Mouse (Mus musculus) C2C12 (cell line): ENCODE data around the gene Csad. TPM values are rescaled to one million over a fixed set of nuclear protein-coding genes. Genes with fewer than 3 reads are reported as not detected.

Source experiments
- H3K27me3 ChIP-seq: one replicate; pipeline ENCODE4 v1.6.1; 2011; ENCODE audit not compliant: control insufficient read depth, insufficient read depth, insufficient read length
- H3K36me3 ChIP-seq: one replicate; pipeline ENCODE4 v1.6.1; 2011; ENCODE audit not compliant: control insufficient read depth, insufficient read depth
- H3K4me3 ChIP-seq: one replicate; pipeline ENCODE4 v1.5.1; 2011; ENCODE audit warnings: mild to moderate bottlenecking, control low read depth; ENCODE audit not compliant: poor library complexity, insufficient read depth, severe bottlenecking
- H3K79me2 ChIP-seq: one replicate; pipeline ENCODE4 v1.6.1; 2011; ENCODE audit not compliant: control insufficient read depth, insufficient read depth
- H3K79me3 ChIP-seq: one replicate; pipeline ENCODE4 v1.6.1; 2011; ENCODE audit warnings: low read depth, control low read depth
- H3ac ChIP-seq: one replicate; pipeline ENCODE3; 2011; ENCODE audit warnings: low read depth; ENCODE audit not compliant: control insufficient read depth, insufficient read length
- CEBPB ChIP-seq: IDR thresholded peaks from one replicate; pipeline ENCODE4 v1.6.1; 2011; ENCODE audit warnings: low read depth, mild to moderate bottlenecking, control low read depth, moderate library complexity
- CTCF ChIP-seq: IDR thresholded peaks from one replicate; pipeline ENCODE4 v1.5.1; 2011; ENCODE audit not compliant: control insufficient read depth, insufficient read depth, insufficient read length
- FOSL1 ChIP-seq: IDR thresholded peaks from one replicate; pipeline ENCODE4 v1.8.0; 2011; ENCODE audit warnings: mild to moderate bottlenecking, low read length; ENCODE audit not compliant: poor library complexity, insufficient read depth, severe bottlenecking
- MAX ChIP-seq: IDR thresholded peaks from one replicate; pipeline ENCODE4 v1.6.1; 2011; ENCODE audit warnings: mild to moderate bottlenecking, control low read depth
- MYOD1 ChIP-seq: IDR thresholded peaks from one replicate; pipeline ENCODE4 v1.6.1; 2011; ENCODE audit warnings: low read depth; ENCODE audit not compliant: control insufficient read depth, insufficient read length
- MYOG ChIP-seq: IDR thresholded peaks from one replicate; pipeline ENCODE4 v1.6.1; 2011; ENCODE audit not compliant: control insufficient read depth, insufficient read length; ENCODE audit errors: extremely low read depth
- USF1 ChIP-seq: IDR thresholded peaks from one replicate; pipeline ENCODE4 v1.6.1; 2011; ENCODE audit warnings: low read depth, mild to moderate bottlenecking, control low read depth, moderate library complexity
- polyA plus RNA-seq: library from polyadenylated mRNA; unstranded; fragments of >200 nt; fragmentation: generic; extraction: Trizol; gene quantifications from one replicate; pipeline ENCODE4 v1.2.1, GENCODE M21; 2012; ENCODE audit warnings: missing spikeins

Gene Csad
- polyA plus RNA-seq, 1 experiment = 26.4 TPM

DNA sequence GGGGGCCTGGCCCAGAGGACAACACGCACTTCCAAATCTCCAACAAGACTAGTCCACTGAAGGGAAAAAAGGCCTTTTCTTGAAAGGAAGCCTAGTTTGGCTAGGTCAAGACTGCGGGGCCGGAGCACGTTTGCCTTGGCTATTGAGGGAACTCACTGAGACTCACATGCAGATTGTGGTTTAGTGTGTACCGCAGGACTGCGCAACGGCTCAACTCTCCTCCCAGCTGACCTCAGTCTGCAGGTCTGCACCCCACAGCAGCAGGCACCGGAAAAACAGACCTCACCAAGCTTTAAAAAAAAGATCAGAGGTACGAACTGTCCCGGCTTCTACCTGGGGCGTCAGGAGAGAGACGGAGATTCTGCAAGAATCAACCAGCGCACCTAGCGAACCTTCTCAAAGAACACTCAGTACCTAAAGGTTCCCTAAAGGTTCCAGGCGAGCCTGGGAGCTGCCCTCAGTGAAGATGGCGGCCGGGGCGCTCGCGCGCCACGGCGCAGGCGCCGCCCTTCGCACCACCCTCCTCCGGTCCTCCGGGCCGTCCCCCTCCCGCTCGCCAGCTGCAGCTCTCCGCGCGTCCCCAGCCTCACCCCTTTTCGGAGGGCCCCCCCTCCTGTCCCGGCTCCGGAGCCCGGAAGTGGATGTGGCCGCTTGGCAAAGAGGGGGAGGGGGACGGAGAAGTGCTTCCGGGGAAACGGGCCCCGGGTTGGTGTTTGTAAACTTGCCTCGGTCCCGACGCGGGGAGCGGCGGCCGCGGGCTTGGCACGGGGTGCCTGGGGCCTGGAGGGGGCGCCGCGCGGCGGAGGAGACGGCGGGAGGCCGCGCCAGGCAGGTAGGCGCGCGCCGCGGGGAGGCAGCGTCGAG is 1.3 kb downstream of the Csad start, which contains the start of gene Zfp740:
TSS of gene Zfp740 (plus strand) at position 279 of the 864 bp plus-strand sequence.
- Histone ChIP-seq H3K27me3 (no peaks in the 10 kb centered on the region), H3K36me3 (peaks cover 37% of the 10 kb centered on the region), H3K79me2 (peaks cover 43% of the 10 kb centered on the region), H3ac (peak within 1 kb of the TSS; percentile 84), H3K4me3 (peak within 1 kb of the TSS; percentile 75), H3K79me3 (peaks cover 31% of the 10 kb centered on the region)
- TF ChIP-seq CEBPB (peak; percentile 88), CTCF (peak; percentile 15), MAX (peak; percentile 52), MYOD1 (no peak)

DNA sequence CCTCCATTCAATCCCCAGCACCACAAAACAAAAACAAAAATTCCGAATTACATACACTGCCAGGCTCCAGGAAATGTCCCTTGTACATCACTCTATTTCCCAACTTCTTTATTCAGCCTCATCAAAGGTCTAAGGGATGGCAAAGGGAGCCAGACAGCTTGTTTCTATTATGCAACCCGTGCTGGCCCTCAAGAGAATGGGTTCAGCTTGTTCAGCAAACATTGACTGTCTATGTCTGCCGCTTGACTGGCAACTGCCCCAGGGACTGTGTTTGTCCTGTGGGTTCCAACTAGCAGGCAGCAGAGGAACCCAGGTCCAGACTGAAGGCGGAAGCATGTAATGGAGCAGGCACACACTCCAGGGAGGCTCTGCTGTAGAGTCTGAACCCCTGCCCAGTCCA is 5.7 kb downstream of the Csad start:
- Histone ChIP-seq H3K79me2 (no peaks in the 10 kb centered on the region), H3ac (no peak overlapping the region), H3K27me3 (no peaks in the 10 kb centered on the region), H3K4me3 (no peak overlapping the region), H3K36me3 (no peaks in the 10 kb centered on the region), H3K79me3 (no peaks in the 10 kb centered on the region)
- TF ChIP-seq FOSL1 (no peak), MYOD1 (no peak)

DNA sequence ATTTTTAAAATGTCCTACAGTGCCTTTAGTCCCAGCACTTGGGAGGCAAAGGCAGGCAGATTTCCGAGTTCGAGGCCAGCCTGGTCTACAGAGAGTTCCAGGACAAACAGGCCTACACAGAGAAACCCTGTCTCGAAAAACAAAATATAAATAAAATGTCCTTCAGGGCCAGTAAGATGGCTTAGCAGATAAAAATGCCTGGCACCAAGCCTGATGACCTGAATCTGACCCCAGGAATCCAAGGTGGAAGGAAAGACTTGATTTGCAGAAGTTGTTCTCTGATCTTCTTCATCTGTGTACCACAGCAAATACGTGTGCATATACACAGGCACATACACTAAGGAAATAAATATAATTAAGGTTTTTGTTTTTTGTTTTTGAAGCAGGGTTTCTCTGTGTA is 9.2 kb downstream of the Csad start:
- no peak for TF ChIP-seq MAX
- no peak for TF ChIP-seq FOSL1
- TF ChIP-seq CTCF = no peak
- H3K27me3 ChIP-seq = no peaks in the 10 kb centered on the region

DNA sequence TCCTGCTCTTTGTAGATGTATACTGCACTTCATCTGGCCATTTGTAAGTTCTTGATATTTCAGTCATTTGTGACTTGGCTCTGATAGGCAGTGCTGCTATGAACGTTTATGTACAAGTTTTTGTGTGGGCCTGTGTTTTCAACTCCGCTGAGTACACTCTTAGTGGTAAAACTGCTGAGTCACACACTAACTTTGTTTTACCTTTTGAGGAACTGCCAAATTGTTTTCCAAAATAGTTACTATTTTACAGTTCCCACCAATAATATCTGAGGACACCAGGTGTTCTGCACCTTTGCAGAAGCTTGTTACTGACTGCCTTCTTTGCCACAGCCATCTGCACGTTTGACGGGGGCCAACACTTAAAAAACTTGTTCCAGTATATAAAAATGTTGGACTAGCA is 10.1 kb downstream of the Csad start:
- no peak overlapping the region for H3ac ChIP-seq
- no peaks in the 10 kb centered on the region for H3K79me3 ChIP-seq
- H3K4me3 ChIP-seq = no peak overlapping the region
- no peaks in the 10 kb centered on the region for H3K79me2 ChIP-seq
- no peaks in the 10 kb centered on the region for H3K27me3 ChIP-seq
- H3K36me3 ChIP-seq = no peaks in the 10 kb centered on the region
- TF ChIP-seq CEBPB (no peak), MYOG (no peak), MYOD1 (no peak), FOSL1 (no peak), MAX (no peak), CTCF (no peak), USF1 (no peak)

More for the DNA sequence above, 9.2 kb downstream of the Csad start:
- Histone ChIP-seq H3K79me3 (no peaks in the 10 kb centered on the region), H3K79me2 (no peaks in the 10 kb centered on the region), H3K4me3 (no peak overlapping the region), H3K36me3 (no peaks in the 10 kb centered on the region), H3ac (no peak overlapping the region)

DNA sequence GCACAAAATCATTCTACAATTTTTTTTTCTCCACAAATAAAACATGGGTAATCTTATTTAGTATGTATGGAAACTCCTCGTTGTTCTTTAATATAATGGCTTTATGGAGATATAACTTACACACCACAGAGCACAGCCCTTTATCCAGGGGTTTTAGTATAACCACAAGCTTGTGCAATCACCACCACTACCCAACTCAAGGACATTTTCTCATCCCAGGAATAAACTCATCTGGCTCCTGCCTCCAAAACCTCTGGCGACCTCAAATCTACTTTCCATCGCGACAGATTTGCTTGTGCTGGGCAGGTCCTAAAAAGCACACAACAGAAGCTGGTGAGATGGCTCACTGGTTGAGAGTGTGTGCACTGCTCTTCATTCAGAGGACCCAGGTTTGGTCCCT is 10.9 kb downstream of the Csad start:
- Histone ChIP-seq H3K79me3 (no peaks in the 10 kb centered on the region), H3K79me2 (no peaks in the 10 kb centered on the region), H3ac (no peak overlapping the region), H3K4me3 (no peak overlapping the region), H3K27me3 (no peaks in the 10 kb centered on the region), H3K36me3 (no peaks in the 10 kb centered on the region)
- peak; percentile 97 for TF ChIP-seq CEBPB
- no peak for TF ChIP-seq MYOD1

DNA sequence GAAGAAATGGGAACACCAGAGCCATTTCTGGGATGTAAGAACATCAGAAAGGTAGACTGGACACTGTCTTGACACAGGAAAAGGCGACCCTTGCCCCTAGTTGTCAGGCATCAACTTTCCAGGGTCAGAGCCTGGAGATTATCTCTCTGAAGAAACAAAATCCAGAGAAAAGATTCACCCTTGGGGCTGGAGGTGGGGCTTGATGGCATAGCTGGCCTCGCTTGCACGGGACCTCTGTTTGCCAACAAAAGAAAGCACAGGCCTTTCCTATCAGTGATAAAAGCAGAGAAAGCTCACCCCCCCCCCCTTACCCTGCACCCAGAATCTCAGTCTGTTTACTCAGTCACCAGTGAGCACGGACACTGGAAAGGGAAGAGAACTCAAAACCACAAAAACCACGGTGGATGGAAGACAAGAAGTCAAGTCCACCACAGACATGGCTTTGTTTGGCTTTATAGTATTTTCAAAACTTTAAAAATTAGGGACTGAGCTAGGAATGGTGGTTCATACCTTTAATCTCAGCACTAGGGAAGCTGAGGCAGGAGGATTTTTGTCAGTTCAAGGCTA is 11.6 kb downstream of the Csad start:
- TF ChIP-seq CEBPB (no peak), MYOG (no peak), MAX (no peak), FOSL1 (no peak), CTCF (no peak), USF1 (no peak), MYOD1 (no peak)
- H3K79me2 ChIP-seq = no peaks in the 10 kb centered on the region
- H3K79me3 ChIP-seq = no peaks in the 10 kb centered on the region
- no peak overlapping the region for H3K4me3 ChIP-seq
- H3K36me3 ChIP-seq = no peaks in the 10 kb centered on the region
- H3K27me3 ChIP-seq = no peaks in the 10 kb centered on the region
- H3ac ChIP-seq = no peak overlapping the region
